Mouse (Mus musculus): ENCODE data around the gene Hbb-bh2.

DNA sequence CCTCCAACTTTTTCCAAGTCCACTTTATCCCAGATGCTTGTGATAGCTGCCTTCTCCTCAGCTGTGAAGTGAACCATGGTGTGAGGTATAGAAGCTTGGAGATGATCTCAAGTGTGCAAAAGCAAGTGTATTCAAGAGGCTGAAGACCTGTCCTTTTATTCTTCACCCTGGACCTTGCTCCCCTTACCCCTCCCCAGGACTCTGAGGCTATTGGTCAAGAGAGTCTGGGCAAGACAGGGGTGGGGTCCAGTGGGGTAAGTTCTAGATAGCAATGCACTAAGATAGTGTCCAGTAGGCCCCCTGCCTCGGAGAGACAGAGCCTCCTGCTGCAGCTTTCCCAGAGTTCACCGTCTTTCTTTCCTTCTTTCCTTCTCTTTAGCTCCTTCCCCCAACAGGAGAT is 2.7 kb upstream of the Hbb-bh2 start, which contains the start of gene Hbb-bh1:
- TF ChIP-seq CTCF (IDR thresholded peaks at IDR 0.05; ENCODE audit: extremely low read depth, insufficient read depth, insufficient read length, insufficient replicate concordance) (no peak), POLR2A (IDR thresholded peaks at IDR 0.05; ENCODE audit: low read depth, low read length) (no peak)
